Mouse (Mus musculus) kidney, postnatal 14 days (tissue): ENCODE measurements around the gene Snrpa.

Source experiments
- DNase-seq: peaks from one replicate; pipeline ENCODE4 v3.0.0; 2022; ENCODE audit warnings: mixed read lengths

Snrpa gene

GRCm38 (mm10) chr7:27165696-27166095 lies 30.4 kb downstream of the Snrpa start:
- no peak for DNase-seq

- peak; percentile 45 for DNase-seq
Observed at GRCm38 (mm10) chr7:27165007-27165655, 30.9 kb downstream of the Snrpa start.

GRCm38 (mm10) chr7:27164112-27164947 lies 31.7 kb downstream of the Snrpa start:
- no peak for DNase-seq

GRCm38 (mm10) chr7:27163450-27163805 lies 32.6 kb downstream of the Snrpa start:
- DNase-seq, result no peak

GRCm38 (mm10) chr7:27162780-27163449 lies 33.2 kb downstream of the Snrpa start:
- no peak for DNase-seq

GRCm38 (mm10) chr7:27161744-27162143 lies 34.3 kb downstream of the Snrpa start:
- DNase-seq, result no peak

- DNase-seq, result no peak
Observed at GRCm38 (mm10) chr7:27160921-27161320, 35.1 kb downstream of the Snrpa start.

GRCm38 (mm10) chr7:27159882-27160281 lies 36.2 kb downstream of the Snrpa start:
- DNase-seq, result peak; percentile 93

- no peak for DNase-seq
Observed at GRCm38 (mm10) chr7:27159256-27159655, 36.8 kb downstream of the Snrpa start.

- DNase-seq, result no peak
Observed at GRCm38 (mm10) chr7:27158171-27158570, 37.9 kb downstream of the Snrpa start.

- DNase-seq, result no peak
Observed at GRCm38 (mm10) chr7:27156005-27156404, 40.1 kb downstream of the Snrpa start.

- DNase-seq, result peak; percentile 85
Observed at GRCm38 (mm10) chr7:27153205-27153764, 42.8 kb downstream of the Snrpa start, which contains the start of gene Cyp2t4. Gene Cyp2t4 (plus strand): TSS chr7:27153714.
